Mouse (Mus musculus) brain, adult 2 months (tissue): ENCODE measurements around the gene Dtnbp1.

Experiments
- DNase-seq: peaks from one replicate; pipeline ENCODE4 v3.0.0; 2011; ENCODE audit warnings: low read depth, low spot score

Gene Dtnbp1

GRCm38 (mm10) chr13:44948320-44949250 is 53.4 kb downstream of the Dtnbp1 start:
- peak; percentile 72 for DNase-seq

- peak; percentile 81 for DNase-seq
These were observed 54.9 kb downstream of the Dtnbp1 start for GRCm38 (mm10) chr13:44946880-44947635.

GRCm38 (mm10) chr13:44943618-44944017 is 58.3 kb downstream of the Dtnbp1 start:
- no peak for DNase-seq

- no peak for DNase-seq
These were observed 62.5 kb downstream of the Dtnbp1 start for GRCm38 (mm10) chr13:44939326-44940035.

GRCm38 (mm10) chr13:44937681-44938080 is 64.3 kb downstream of the Dtnbp1 start:
- DNase-seq = no peak

GRCm38 (mm10) chr13:44933575-44933974 is 68.4 kb downstream of the Dtnbp1 start:
- no peak for DNase-seq

DNA sequence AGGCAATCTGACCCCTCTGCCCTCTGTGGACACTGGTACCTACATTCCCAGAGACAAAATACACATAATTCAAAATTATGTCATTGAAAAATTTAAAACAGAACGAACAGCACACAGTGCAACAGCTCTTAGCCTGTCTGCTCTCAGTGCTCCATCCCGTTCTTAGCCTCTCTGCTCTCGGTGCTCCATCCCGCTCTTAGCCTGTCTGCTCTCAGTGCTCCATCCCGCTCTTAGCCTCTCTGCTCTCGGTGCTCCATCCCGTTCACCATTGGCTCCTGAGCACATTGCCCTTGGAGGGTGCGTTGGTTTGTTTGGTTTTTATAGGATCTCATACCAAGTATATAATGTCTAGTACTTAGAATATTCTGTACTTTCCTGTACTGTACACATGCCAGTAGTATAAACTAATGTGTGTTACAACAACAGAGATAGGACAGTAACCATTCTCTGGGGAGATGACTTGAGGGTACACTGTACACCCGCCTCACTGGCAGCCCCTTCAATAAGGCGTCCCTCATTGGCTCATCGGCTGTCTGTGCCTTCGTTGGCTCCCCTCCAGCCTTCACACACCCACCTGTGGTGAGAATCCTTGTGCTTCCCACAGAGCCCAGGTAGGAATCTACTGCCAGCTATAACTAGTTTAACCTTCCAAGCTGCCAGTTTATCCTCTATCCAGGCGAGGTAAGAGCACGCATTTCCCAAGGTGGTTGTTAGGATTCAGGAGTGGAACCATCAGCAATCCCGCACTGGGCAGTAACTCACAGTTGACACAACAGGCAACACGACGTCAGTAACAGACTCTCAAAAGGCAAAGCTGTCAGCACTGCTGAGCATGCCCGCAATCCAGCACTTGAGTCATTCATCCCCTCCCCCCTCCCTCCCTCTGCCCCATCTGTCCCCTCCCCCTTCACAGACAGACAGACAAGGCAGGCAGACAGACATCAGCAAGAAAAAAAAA is 69.4 kb downstream of the Dtnbp1 start:
- DNase-seq = peak; percentile 35

- no peak for DNase-seq
These were observed 75.6 kb downstream of the Dtnbp1 start for GRCm38 (mm10) chr13:44926311-44926710.

DNA sequence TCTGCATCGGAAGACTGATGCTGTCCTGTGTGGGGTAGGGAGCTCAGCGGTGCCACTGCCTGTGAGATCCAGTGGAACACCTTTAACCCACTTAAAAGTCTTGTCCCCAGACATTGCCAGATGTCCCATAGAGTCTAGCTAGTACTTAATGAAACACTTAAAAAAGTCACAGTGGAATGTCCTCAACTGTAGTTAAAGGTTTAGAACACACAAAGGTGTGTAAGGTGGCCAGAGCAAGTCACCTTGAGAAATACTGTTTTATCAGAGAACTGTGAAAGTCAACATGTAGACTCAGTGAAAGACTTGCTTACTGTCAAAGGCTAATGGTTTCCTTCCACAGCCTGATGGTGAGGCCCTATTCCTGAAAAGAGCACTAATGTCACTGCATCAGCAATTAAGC is 76.8 kb downstream of the Dtnbp1 start:
- DNase-seq = no peak

DNA sequence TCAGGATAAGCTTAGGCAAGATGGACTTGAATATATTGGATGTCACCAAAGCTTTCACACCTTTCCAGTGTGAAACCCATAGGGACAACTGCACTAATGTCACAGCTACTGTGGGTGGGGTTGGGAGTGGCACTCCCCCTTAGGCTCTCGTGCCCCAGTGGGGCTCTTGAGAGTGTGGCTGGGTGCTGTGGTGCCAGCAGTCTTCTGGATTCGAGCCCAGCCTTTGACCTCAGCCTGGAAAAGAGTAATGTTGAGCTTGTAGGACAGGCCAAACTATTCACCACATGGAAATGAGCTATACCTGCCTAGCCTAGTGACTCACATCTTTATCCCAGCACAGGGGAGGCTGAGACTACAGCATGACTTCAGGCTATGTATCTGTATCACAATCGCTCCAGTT is 77.9 kb downstream of the Dtnbp1 start:
- DNase-seq = no peak

DNA sequence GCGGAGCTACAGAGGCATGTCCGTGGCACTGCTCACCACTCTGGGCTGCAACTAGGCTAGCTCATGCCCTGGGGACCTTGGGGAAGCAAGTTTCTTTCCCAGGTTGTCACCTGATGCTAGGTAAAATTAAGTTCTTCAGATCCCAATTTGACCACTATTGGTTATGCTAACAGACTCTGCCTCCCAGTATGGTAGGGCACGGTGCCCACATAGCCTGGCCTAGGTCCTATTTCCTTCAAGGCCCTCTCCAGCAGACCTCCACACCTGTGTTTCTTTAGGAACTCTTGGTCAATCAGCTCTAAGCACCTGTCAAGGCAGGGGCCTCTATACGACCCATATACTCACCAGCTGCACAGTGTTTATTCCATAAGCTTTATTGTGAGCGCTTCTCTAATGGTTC is 80.2 kb downstream of the Dtnbp1 start:
- DNase-seq = peak; percentile 37

GRCm38 (mm10) chr13:44921095-44921494 is 80.9 kb downstream of the Dtnbp1 start:
- peak; percentile 67 for DNase-seq

DNA sequence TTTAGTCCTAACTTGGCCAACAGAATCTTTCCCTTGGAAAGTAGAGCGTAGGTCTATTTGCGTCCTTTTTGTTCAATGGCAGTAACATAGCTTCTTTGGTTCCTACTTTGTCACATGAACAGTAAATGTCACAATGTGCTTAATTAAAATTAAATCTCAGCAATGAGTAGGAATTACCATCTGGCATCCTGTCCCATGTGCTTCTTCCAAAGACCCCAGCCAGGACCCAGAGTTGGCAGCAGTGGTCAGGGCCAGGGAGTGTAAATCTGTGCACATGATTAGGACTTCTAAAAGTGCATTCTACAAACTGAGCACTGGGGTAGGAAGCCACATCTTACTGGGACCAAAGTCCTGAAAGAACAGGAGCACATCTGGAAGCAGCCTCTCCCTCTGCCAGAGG is 83.7 kb downstream of the Dtnbp1 start:
- DNase-seq = no peak

DNA sequence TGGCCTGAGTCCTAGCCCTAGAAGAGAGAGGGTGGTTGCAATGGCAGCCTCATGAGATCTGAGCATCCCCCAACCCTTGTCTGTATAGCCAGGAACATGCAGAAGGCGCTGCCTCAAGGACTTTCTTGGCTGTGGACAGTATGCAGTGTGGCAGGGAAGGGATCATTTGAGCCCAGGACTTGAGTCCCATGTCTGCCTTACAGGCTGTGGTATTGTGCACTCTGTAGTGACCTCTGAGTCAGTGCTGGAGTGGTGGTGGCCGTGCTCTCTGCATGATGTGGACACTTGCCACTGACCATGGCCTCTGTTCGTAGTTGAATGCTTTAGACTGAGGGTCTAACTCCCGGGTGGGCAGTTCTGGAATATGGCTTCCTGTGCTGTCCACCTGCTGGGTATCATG is 84.7 kb downstream of the Dtnbp1 start:
- DNase-seq = no peak

- DNase-seq = peak; percentile 20
These were observed 86.0 kb downstream of the Dtnbp1 start for GRCm38 (mm10) chr13:44915945-44916344.

GRCm38 (mm10) chr13:44915382-44915781 is 86.6 kb downstream of the Dtnbp1 start:
- no peak for DNase-seq

DNA sequence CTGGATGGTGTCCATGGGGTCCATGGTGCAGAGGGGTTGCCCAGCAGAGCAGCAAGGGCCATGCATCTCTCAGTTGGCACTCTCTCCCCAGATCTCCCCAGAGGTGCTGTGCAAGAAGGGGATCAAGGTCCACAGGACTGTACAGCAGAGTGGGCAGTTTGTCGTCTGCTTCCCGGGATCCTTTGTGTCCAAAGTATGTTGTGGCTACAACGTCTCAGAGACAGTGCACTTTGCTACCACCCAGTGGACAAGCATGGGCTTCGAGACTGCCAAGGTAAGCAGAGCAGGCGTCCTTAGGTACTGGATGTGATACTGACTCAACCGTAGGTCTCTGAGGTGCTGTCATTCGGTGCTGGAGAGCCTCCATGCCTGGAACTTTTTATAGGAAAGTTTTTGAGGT is 88.4 kb downstream of the Dtnbp1 start:
- peak; percentile 60 for DNase-seq

GRCm38 (mm10) chr13:44912851-44913250 is 89.1 kb downstream of the Dtnbp1 start:
- peak; percentile 76 for DNase-seq

- peak; percentile 42 for DNase-seq
These were observed 93.2 kb downstream of the Dtnbp1 start for GRCm38 (mm10) chr13:44908790-44909189.

DNA sequence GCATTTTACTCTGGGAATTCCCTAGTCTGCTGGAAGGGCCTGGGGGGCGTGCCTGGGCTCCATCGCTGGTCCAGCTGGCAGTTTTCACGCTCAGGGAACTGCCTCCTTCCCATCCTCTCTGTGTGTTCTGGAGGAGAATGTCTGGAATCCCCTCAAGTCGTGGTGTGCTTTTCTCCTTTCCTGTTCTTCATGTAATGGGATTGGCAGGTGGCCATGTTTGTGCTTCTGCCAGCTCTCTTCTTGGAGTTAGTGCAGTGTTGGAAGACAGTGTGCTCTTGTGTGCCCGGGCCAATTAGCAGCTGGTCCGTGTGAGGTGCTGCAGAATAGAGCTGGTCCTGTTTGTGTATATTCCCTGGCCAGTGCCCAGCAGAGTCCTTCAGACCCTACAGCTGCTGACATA is 94.2 kb downstream of the Dtnbp1 start:
- peak; percentile 96 for DNase-seq

DNA sequence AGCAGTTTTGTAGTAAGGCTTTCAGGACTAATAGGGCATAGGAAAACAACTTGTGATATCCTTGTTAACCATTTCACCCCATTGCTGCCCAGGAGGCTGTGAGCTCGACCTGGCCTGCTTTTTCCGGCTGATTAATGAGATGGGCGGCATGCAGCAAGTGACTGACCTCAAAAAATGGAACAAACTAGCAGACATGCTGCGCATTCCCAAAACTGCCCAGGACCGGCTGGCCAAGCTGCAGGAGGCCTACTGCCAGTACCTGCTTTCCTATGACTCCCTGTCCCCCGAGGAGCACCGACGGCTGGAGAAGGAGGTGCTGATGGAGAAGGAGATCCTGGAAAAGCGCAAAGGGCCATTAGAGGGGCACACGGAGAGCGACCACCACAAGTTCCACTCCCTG is 95.8 kb downstream of the Dtnbp1 start:
- DNase-seq = peak; percentile 83
